Mouse (Mus musculus) hindbrain, embryonic 11.5 days (tissue): ENCODE data around the gene Fam160b1. TPM values are rescaled to one million over a fixed set of nuclear protein-coding genes. Genes with fewer than 3 reads are reported as not detected.

ENCODE experiments used
- ATAC-seq: fragments of 200-750 bp; cut with Nextera tagmentation; 2 replicates; pipeline ENCODE4 v1.8.0; 2017; ENCODE audit warnings: mild to moderate bottlenecking, moderate TSS enrichment, moderate library complexity; ENCODE audit not compliant: low FRiP score
- DNase-seq: peaks from one replicate; pipeline ENCODE4 v3.0.0-alpha.2; 2015; ENCODE audit warnings: low spot score
- H3K27ac ChIP-seq: fragments of 300-500 bp; sonication (generic); 2 replicates; pipeline ENCODE4 v1.5.1; 2014; ENCODE audit warnings: mild to moderate bottlenecking, low read depth, low read length
- H3K27me3 ChIP-seq: fragments of 300-500 bp; sonication (generic); 2 replicates; pipeline ENCODE4 v1.6.1; 2014; ENCODE audit warnings: mild to moderate bottlenecking, low read length, moderate library complexity, mixed read lengths; ENCODE audit not compliant: control insufficient read depth, insufficient read depth
- H3K36me3 ChIP-seq: fragments of 300-500 bp; sonication (generic); 2 replicates; pipeline ENCODE4 v1.6.1; 2014; ENCODE audit warnings: mild to moderate bottlenecking, low read length, moderate library complexity, mixed read lengths; ENCODE audit not compliant: control insufficient read depth, insufficient read depth
- H3K4me1 ChIP-seq: fragments of 300-500 bp; sonication (generic); replicated peaks from 2 replicates; pipeline ENCODE4 v1.6.1; 2014; ENCODE audit warnings: low read length, mixed read lengths; ENCODE audit not compliant: control insufficient read depth, insufficient read depth
- H3K4me2 ChIP-seq: fragments of 300-500 bp; sonication (generic); replicated peaks from 2 replicates; pipeline ENCODE4 v1.6.1; 2014; ENCODE audit warnings: mild to moderate bottlenecking, low read depth, low read length
- H3K4me3 ChIP-seq: fragments of 300-500 bp; sonication (generic); 2 replicates; pipeline ENCODE4 v1.5.1; 2014; ENCODE audit warnings: low read depth, low read length
- H3K9ac ChIP-seq: fragments of 300-500 bp; sonication (generic); 2 replicates; pipeline ENCODE4 v1.6.1; 2014; ENCODE audit warnings: low read depth, low read length
- H3K9me3 ChIP-seq: fragments of 300-500 bp; sonication (generic); 2 replicates; pipeline ENCODE4 v1.6.1; 2016; ENCODE audit warnings: low read length; ENCODE audit not compliant: control insufficient read depth
- WGBS: fragments of 180-500 bp; shearing (Covaris S2); extraction: QIAGEN DNeasy Blood & Tissue Kit; methylation state at CpG from one replicate; pipeline ENCODE4 v1.1.7; 2014; 5-methylcytosine and 5-hydroxymethylcytosine counted together
- polyA plus RNA-seq: library from polyadenylated mRNA; unstranded; fragments of >200 nt; fragmentation: Nextera tagmentation; extraction: Ambion mirVana; gene quantifications from 2 replicates; pipeline ENCODE4 v1.2.1, GENCODE M21; 2014

Gene Fam160b1
- polyA plus RNA-seq, 1 experiment from 2014 or later = 14.2 TPM

DNA sequence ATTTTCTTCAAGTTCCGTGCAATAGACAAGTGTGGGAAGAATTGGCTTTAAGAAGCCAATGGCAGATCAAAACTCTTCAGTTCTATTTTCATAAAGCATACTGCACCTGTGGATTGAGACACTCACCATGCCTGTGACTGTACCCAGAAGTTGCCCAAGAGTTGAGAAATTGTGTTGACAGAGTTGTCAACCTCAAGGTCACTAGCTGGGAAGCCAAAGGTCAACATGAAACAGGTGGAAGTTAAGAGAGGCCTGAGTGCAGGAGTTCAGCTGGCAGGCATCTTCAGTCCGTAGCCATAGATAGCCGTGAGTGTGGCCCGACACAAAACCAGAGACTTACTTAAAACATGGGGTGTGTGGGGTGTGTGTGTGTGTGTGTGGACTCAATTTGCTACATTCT is 6.7 kb downstream of the Fam160b1 start:
- no peaks in the 10 kb centered on the region for H3K27me3 ChIP-seq
- H3K9ac ChIP-seq = no peak overlapping the region
- H3K27ac ChIP-seq = no peak overlapping the region
- DNase-seq = no peak
- WGBS = 76% methylated on average over 4 of the region's 4 CpGs
- H3K4me3 ChIP-seq = no peak overlapping the region
- peaks cover 5% of the 10 kb centered on the region; the same call in 1 of the 2 replicates for H3K4me1 ChIP-seq
- H3K36me3 ChIP-seq = peaks cover 8% of the 10 kb centered on the region; the same call in 1 of the 2 replicates
- H3K4me2 ChIP-seq = no peak overlapping the region
- H3K9me3 ChIP-seq = no peaks in the 10 kb centered on the region
- no peak for ATAC-seq

DNA sequence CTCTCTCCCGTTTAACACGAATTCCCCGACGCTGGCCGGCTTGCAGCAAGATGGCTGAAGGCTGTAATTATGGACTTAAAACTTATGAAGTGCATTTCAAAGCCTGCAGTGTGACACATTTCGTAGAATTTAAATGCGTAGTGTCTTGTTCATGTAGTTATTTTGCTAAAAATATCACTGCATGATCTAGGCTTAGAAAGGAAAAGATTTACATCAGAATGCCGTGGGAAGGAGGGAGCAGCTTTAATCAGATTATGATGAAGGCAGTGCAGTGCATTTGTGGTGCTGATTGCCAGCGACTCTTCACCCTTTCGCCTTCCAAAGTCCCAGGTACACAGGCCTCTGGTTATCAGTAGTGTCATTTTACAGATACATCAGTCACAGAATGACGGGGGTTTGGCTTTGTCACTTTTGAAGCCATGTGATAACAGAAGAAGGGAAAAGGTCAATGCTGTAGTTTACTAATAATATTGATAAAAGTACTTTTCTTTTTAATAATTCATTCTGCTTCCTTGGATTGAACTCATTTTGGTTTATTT is 7.4 kb downstream of the Fam160b1 start:
- peaks cover 8% of the 10 kb centered on the region; the same call in 1 of the 2 replicates for H3K36me3 ChIP-seq
- H3K4me3 ChIP-seq = no peak overlapping the region

DNA sequence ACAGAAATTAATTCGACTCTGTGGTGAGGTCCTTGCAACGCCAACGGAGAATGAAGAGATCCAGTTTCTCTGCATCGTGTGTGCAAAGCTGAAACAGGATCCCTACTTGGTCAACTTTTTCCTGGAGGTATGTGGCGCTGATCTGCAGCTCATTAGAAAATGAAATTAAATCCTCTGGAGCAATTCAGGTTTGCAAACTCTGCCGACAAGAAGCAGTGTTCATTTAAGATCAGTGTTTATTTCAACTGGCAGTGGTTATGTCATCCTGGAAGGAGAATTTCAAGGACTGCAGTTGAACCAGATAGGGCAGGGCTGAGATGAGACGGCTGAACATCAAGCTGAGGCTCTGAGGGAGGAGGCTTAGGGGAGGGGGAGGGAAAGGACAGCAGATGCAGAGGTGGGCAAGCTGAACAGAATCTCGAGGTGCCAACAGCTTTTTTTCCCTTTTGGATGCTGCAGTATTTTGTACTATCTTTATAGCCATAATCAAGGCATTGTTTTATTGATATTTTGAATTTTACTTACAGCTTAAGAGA is 12.9 kb downstream of the Fam160b1 start:
- H3K4me2 ChIP-seq = no peak overlapping the region
- no peak overlapping the region for H3K27ac ChIP-seq
- DNase-seq (no peak), ATAC-seq (no peak)
- H3K4me3 ChIP-seq = no peak overlapping the region
- H3K9ac ChIP-seq = no peak overlapping the region
- H3K4me1 ChIP-seq = no peaks in the 10 kb centered on the region
- peaks cover 35% of the 10 kb centered on the region for H3K36me3 ChIP-seq
- H3K9me3 ChIP-seq = no peaks in the 10 kb centered on the region
- H3K27me3 ChIP-seq = no peaks in the 10 kb centered on the region
- 82% methylated on average over 8 of the region's 8 CpGs for WGBS

More for the DNA sequence above, 7.4 kb downstream of the Fam160b1 start:
- DNase-seq = no peak
- Histone ChIP-seq H3K9ac (no peak overlapping the region), H3K4me1 (peaks cover 5% of the 10 kb centered on the region; the same call in 1 of the 2 replicates), H3K9me3 (no peaks in the 10 kb centered on the region), H3K4me2 (no peak overlapping the region), H3K27me3 (no peaks in the 10 kb centered on the region), H3K27ac (no peak overlapping the region)
- WGBS = 84% methylated on average over 11 of the region's 11 CpGs
- no peak for ATAC-seq

DNA sequence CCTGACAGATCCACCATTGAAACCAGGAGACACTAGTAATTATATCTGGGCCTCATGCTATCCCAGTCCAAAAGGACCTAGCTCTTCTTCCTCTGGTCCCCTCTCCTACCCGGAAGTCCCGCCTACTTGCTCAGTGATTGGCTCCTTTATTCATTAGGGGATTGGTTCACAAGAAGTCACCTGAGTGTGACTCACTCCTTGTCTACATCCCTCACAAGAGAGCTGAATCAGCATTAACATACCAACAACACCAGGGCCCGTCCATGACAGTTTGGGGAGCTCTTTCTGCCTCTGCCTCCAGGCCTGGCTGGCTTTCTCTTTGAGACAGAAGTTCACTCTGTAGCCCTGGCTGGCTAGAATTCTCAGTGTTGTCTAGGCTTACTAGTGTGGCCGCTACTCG is 14.7 kb downstream of the Fam160b1 start:
- H3K9ac ChIP-seq = no peak overlapping the region
- no peak overlapping the region for H3K4me2 ChIP-seq
- WGBS = 88% methylated on average over 5 of the region's 5 CpGs
- ATAC-seq = no peak
- H3K27me3 ChIP-seq = no peaks in the 10 kb centered on the region
- H3K36me3 ChIP-seq = peaks cover 43% of the 10 kb centered on the region
- H3K4me1 ChIP-seq = no peaks in the 10 kb centered on the region
- no peaks in the 10 kb centered on the region for H3K9me3 ChIP-seq
- H3K27ac ChIP-seq = no peak overlapping the region
- no peak overlapping the region for H3K4me3 ChIP-seq
- no peak for DNase-seq

DNA sequence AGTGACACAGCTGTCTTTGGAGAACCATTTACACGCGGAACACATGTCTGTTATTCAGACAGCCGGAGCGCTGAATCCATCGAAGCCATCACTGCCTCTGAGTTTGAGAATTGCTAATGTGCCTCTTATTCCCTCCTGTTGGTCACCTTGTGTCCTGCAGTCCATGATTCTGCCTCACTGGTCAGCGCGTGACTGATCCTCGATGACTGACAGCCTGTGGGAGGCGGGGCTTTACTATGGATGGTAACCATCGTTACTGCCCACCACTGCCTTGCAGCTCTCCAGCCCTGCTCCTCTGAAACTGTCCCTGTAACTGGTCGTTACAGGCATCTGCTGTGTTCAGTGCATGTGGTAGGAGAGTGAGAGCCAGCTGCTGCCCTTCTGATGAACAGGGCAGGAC is 15.3 kb downstream of the Fam160b1 start:
- no peak for DNase-seq
- Histone ChIP-seq H3K4me3 (no peak overlapping the region), H3K36me3 (peaks cover 46% of the 10 kb centered on the region), H3K27me3 (no peaks in the 10 kb centered on the region), H3K9ac (no peak overlapping the region), H3K4me2 (no peak overlapping the region), H3K4me1 (no peaks in the 10 kb centered on the region), H3K9me3 (no peaks in the 10 kb centered on the region), H3K27ac (no peak overlapping the region)
- no peak for ATAC-seq
- 89% methylated on average over 11 of the region's 11 CpGs for whole genome bisulfite sequencing

DNA sequence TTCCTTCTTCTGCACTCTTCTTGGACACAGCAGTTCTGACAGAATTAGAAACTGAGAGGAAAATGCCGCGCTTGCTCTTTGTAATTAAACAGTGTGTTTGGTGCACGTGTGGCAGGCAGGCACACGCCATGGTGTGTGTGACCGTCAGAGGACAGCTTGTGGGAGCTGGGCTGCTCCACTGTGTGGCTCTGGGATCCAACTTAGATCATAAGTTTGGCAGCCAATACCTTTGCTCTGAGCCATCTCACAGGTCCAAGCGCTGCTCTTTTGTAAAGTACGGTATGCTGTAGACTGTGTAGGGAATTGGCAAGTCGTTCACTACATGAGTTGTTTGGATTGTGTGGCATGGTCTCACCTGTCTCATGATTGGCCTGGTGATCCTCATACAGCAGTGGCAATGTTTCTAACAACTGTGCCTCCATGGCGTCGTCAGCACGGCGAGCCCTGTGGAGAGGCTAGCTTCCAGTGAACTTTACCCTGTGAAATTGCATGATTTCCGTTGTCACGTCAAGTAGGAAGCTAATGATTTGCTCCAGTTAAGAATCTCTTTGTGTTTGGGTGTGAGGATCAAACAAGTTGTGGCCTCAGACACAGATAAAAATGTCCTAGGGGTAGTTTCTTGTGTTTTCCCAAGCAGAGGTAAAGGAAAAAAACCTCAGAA is 16.7 kb downstream of the Fam160b1 start:
- H3K9ac ChIP-seq = no peak overlapping the region
- no peaks in the 10 kb centered on the region for H3K27me3 ChIP-seq
- H3K4me3 ChIP-seq = no peak overlapping the region
- no peaks in the 10 kb centered on the region for H3K9me3 ChIP-seq
- 92% methylated on average over 14 of the region's 14 CpGs for WGBS
- no peak overlapping the region for H3K4me2 ChIP-seq
- peaks cover 44% of the 10 kb centered on the region for H3K36me3 ChIP-seq
- DNase-seq (no peak), ATAC-seq (no peak)
- no peak overlapping the region for H3K27ac ChIP-seq
- H3K4me1 ChIP-seq = no peaks in the 10 kb centered on the region

DNA sequence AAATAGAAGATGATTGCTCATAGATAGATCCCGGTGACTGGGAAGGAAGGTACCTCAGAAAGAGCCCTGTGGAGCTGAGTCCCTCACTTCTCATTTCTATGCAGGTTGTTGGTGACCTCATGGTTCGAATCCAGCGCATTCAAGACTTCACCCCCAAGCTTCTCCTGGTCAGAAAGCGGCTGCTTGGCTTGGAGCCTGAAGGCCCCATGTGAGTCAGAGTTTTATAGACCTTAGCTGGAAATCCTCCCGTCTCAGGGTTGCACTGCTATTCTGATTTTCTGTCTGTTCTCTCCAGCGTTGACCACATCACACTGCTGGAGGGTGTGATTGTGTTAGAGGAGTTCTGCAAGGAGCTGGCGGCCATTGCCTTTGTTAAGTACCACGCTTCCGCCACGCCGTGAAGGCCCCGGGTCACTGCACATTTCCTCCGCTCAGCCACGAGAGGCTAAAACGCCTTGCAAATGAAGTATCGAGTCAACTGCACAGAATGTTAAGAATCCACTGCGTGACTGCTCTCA is 25.8 kb downstream of the Fam160b1 start:
- H3K4me2 ChIP-seq = no peak overlapping the region
- DNase-seq (no peak), ATAC-seq (no peak)
- no peaks in the 10 kb centered on the region for H3K27me3 ChIP-seq
- no peaks in the 10 kb centered on the region for H3K4me1 ChIP-seq
- 90% methylated on average over 17 of the region's 17 CpGs for WGBS
- peaks cover 36% of the 10 kb centered on the region for H3K36me3 ChIP-seq
- H3K9ac ChIP-seq = no peak overlapping the region
- H3K27ac ChIP-seq = no peak overlapping the region
- H3K9me3 ChIP-seq = no peaks in the 10 kb centered on the region
- H3K4me3 ChIP-seq = no peak overlapping the region

DNA sequence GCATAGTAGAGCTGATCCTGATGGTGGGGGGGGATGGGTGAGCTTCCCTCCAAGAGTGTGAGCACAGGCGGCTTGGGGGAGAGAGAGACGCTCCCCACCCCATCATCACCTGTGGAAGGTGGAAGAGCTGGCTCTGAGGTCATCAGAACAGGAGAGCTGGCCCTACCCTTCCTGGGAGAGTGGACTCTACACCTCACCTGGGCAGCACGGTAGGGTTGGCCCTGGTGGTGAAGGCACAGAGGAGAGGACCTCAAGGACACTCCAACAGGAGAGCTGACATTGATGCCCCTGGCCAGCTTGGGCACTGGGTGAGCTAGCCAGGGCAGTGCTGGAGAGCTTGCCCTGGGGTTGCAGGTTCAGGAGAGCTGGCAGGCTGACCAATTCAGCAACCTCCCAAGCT is 31.1 kb downstream of the Fam160b1 start:
- H3K9ac ChIP-seq = no peak overlapping the region
- peaks cover 13% of the 10 kb centered on the region for H3K36me3 ChIP-seq
- H3K9me3 ChIP-seq = no peaks in the 10 kb centered on the region
- 97% methylated on average over 3 of the region's 3 CpGs for WGBS
- ATAC-seq (no peak), DNase-seq (no peak)
- H3K27ac ChIP-seq = no peak overlapping the region
- H3K4me3 ChIP-seq = no peak overlapping the region
- H3K4me2 ChIP-seq = no peak overlapping the region
- H3K4me1 ChIP-seq = no peaks in the 10 kb centered on the region
- no peaks in the 10 kb centered on the region for H3K27me3 ChIP-seq
